Mouse (Mus musculus) lung, adult 2 months (tissue): ENCODE measurements around the gene Thbs2.

Source experiments
- CTCF ChIP-seq: fragments of 200-500 bp; IDR thresholded peaks from 2 replicates; pipeline ENCODE4 v1.5.1; 2011; ENCODE audit warnings: mild to moderate bottlenecking, low read length, control low read depth; ENCODE audit not compliant: insufficient read depth
- POLR2A ChIP-seq: fragments of 200-500 bp; IDR thresholded peaks from 2 replicates; pipeline ENCODE4 v1.6.1; 2011; ENCODE audit warnings: low read depth, mild to moderate bottlenecking, control low read depth, low read length, borderline replicate concordance; ENCODE audit errors: extremely low read depth

GRCm38 (mm10) chr17:14681047-14681446 lies 13.0 kb downstream of the Thbs2 start:
- TF ChIP-seq CTCF (no peak), POLR2A (no peak)
